Mouse (Mus musculus) MEL (cell line): ENCODE results near the gene Nme6. TPM values are rescaled to one million over a fixed set of nuclear protein-coding genes. Genes with fewer than 3 reads are reported as not detected.
"Not testable (repeated sequence)": the region's sequence is repeated elsewhere in the genome, so short reads cannot be mapped to it uniquely, and the experiment has no call there.

Experiments used
- DNase-seq: peaks from one replicate; pipeline ENCODE4 v3.0.0; 2011; ENCODE audit warnings: low read depth, low spot score
- H3K27ac ChIP-seq: 2 replicates; pipeline ENCODE4 v1.5.1; 2012; ENCODE audit warnings: low read depth, mild to moderate bottlenecking, control low read depth, low read length, moderate library complexity; ENCODE audit not compliant: control insufficient read depth
- H3K27me3 ChIP-seq, 2 experiments: fragments of 150-350 bp in 1 of 2; sonication (generic) in 1 of 2; 2 replicates each; pipeline ENCODE4 v1.6.1; 2012; ENCODE audit warnings: low read length in 2 of 2, mild to moderate bottlenecking in 2 of 2, improper control_type of control experiment in 1 of 2, moderate library complexity in 1 of 2; ENCODE audit not compliant: insufficient read depth in 2 of 2, control insufficient read depth in 1 of 2
- H3K36me3 ChIP-seq, 2 experiments: 2 replicates each; pipeline ENCODE4 v1.6.1; 2012 to 2014; ENCODE audit warnings: low read length in 2 of 2, improper control_type of control experiment in 1 of 2, inconsistent platforms in 1 of 2, mild to moderate bottlenecking in 1 of 2; ENCODE audit not compliant: insufficient read depth in 2 of 2, control insufficient read depth in 1 of 2
- H3K4me1 ChIP-seq, 2 experiments: fragments of 150-350 bp in 1 of 2; sonication (generic) in 1 of 2; 2 replicates each; pipeline ENCODE4 v1.6.1; 2012; ENCODE audit warnings: low read length in 2 of 2, improper control_type of control experiment in 1 of 2, mild to moderate bottlenecking in 1 of 2; ENCODE audit not compliant: insufficient read depth in 2 of 2, control insufficient read depth in 1 of 2
- H3K4me3 ChIP-seq, 2 experiments: fragments of 150-350 bp in 1 of 2; sonication (generic) in 1 of 2; 2 replicates each; pipeline ENCODE4 v1.5.1; 2012; ENCODE audit warnings: low read depth in 2 of 2, low read length in 2 of 2, mild to moderate bottlenecking in 2 of 2, moderate library complexity in 2 of 2, control low read depth in 1 of 2, improper control_type of control experiment in 1 of 2; ENCODE audit not compliant: control insufficient read depth in 1 of 2, insufficient read depth in 1 of 2
- H3K79me2 ChIP-seq: 2 replicates; pipeline ENCODE4 v1.6.1; 2012; ENCODE audit warnings: mild to moderate bottlenecking, low read length, moderate library complexity; ENCODE audit not compliant: control insufficient read depth, poor library complexity, insufficient read depth
- H3K9ac ChIP-seq: 2 replicates; pipeline ENCODE4 v1.6.1; 2012; ENCODE audit warnings: low read depth, mild to moderate bottlenecking, control low read depth, low read length, moderate library complexity; ENCODE audit not compliant: control insufficient read depth, poor library complexity, severe bottlenecking
- H3K9me3 ChIP-seq: fragments of 150-350 bp; sonication (generic); replicated peaks from 2 replicates; pipeline ENCODE4 v1.6.1; 2012; ENCODE audit warnings: mild to moderate bottlenecking, low read length, improper control_type of control experiment, moderate library complexity; ENCODE audit not compliant: insufficient read depth
- CHD2 ChIP-seq: IDR thresholded peaks from 2 replicates; pipeline ENCODE4 v1.6.1; 2011; ENCODE audit warnings: low read length, improper control_type of control experiment
- E2F4 ChIP-seq: IDR thresholded peaks from 2 replicates; pipeline ENCODE4 v1.6.1; 2011; ENCODE audit warnings: low read depth, low read length, improper control_type of control experiment, borderline replicate concordance
- ETS1 ChIP-seq: IDR thresholded peaks from 2 replicates; pipeline ENCODE4 v1.6.1; 2012; ENCODE audit warnings: low read depth, mild to moderate bottlenecking, inconsistent platforms, low read length, improper control_type of control experiment, moderate library complexity
- JUND ChIP-seq: IDR thresholded peaks from 2 replicates; pipeline ENCODE4 v1.6.1; 2011; ENCODE audit warnings: low read depth, mild to moderate bottlenecking, improper control_type of control experiment, low read length
- MEF2A ChIP-seq: IDR thresholded peaks from 2 replicates; pipeline ENCODE4 v1.6.1; 2014; ENCODE audit warnings: low read depth, mild to moderate bottlenecking, inconsistent platforms, low read length, improper control_type of control experiment; ENCODE audit not compliant: poor library complexity, insufficient replicate concordance, severe bottlenecking; ENCODE audit errors: extremely low read depth
- POLR2AphosphoS5 ChIP-seq: IDR thresholded peaks from 2 replicates; pipeline ENCODE4 v1.6.1; 2012; ENCODE audit warnings: low read depth, borderline replicate concordance, mild to moderate bottlenecking, inconsistent platforms, low read length, moderate library complexity, mixed read lengths
- RAD21 ChIP-seq: IDR thresholded peaks from 2 replicates; pipeline ENCODE4 v1.6.1; 2011; ENCODE audit warnings: mild to moderate bottlenecking, low read depth, low read length, improper control_type of control experiment
- RCOR1 ChIP-seq: IDR thresholded peaks from 2 replicates; pipeline ENCODE4 v1.6.1; 2012; ENCODE audit warnings: low read depth, mild to moderate bottlenecking, inconsistent platforms, low read length, improper control_type of control experiment
- SIN3A ChIP-seq: IDR thresholded peaks from 2 replicates; pipeline ENCODE4 v1.6.1; 2012; ENCODE audit warnings: low read length, improper control_type of control experiment, inconsistent platforms
- TCF12 ChIP-seq: IDR thresholded peaks from 2 replicates; pipeline ENCODE4 v1.6.1; 2014; ENCODE audit warnings: low read depth, mild to moderate bottlenecking, inconsistent platforms, low read length, improper control_type of control experiment, moderate library complexity
- UBTF ChIP-seq: IDR thresholded peaks from 2 replicates; pipeline ENCODE4 v1.6.1; 2012; ENCODE audit warnings: low read depth, mild to moderate bottlenecking, inconsistent platforms, low read length, improper control_type of control experiment, moderate library complexity, borderline replicate concordance; ENCODE audit not compliant: insufficient read depth
- USF2 ChIP-seq, 2 experiments: IDR thresholded peaks; 2 replicates each; pipeline ENCODE4 v1.6.1; 2011 to 2012; ENCODE audit warnings: improper control_type of control experiment in 2 of 2, low read length in 2 of 2, borderline replicate concordance in 1 of 2, inconsistent platforms in 1 of 2, low read depth in 1 of 2, mild to moderate bottlenecking in 1 of 2; ENCODE audit not compliant: insufficient read depth in 1 of 2
- ZKSCAN1 ChIP-seq: IDR thresholded peaks from 2 replicates; pipeline ENCODE4 v1.6.1; 2012; ENCODE audit warnings: low read depth, mild to moderate bottlenecking, inconsistent platforms, low read length, improper control_type of control experiment, moderate library complexity
- ZMIZ1 ChIP-seq: IDR thresholded peaks from 2 replicates; pipeline ENCODE4 v1.6.1; 2012; ENCODE audit warnings: low read depth, mild to moderate bottlenecking, inconsistent platforms, low read length, improper control_type of control experiment, moderate library complexity
- polyA plus RNA-seq, 2 experiments: library from polyadenylated mRNA; stranded (reverse) in 1 of 2; unstranded in 1 of 2; fragments of >175 nt in 1 of 2; fragments of >200 nt in 1 of 2; gene quantifications; 2 replicates each; pipeline versions ENCODE4 v1.2.1 to v1.2.4; 2012; ENCODE audit warnings: low replicate concordance in 2 of 2, low read depth in 1 of 2; ENCODE audit not compliant: insufficient read length in 2 of 2, insufficient read depth in 1 of 2, missing spikeins in 1 of 2
- total RNA-seq: library from RNA; depleted of rRNA; stranded (reverse); fragments of 300-350 nt; gene quantifications from 2 replicates; pipeline ENCODE4 v1.2.3, GENCODE M21; 2012

Nme6 gene
- total and polyA plus RNA-seq, 3 experiments: 84.1 to 98.2 TPM; not detected in 1

DNA sequence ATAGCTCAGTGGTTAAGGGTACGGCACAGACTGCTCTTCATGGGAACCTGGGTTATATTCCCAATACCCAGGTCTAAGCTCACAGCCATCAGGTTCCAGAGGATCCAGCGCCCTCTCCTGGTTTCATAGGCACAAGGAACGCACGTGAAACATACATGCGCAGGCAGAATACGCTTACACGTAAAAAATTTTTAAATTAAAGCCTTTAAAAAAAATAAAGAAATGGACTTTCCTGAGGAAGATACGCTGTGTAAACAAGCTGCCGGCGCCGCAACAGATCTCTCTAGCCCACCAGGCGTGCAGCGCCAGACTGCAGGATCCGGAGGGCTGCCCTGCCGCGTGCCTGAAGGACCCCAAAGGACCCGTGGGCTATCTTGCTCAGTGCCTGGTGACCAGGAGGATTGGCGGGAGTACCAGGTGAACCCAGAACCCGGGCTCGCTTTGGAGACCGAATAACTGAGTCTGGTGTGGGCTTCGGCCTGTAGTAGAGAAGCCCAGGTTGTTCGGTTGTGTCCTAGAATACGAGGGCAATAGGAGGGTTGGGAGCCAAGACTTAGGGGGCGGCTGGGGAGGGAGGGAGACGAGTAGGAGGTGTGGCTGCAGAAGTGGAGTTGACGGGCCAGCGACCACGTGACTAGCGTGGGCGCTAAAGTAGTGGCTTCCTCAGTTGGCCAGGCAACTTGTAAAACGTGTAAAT is at the start of gene Nme6 (continued):
- TF ChIP-seq POLR2AphosphoS5 (no peak), ZMIZ1 (no peak; the same call in 1 of the 2 replicates), ETS1 (no peak), TCF12 (peak; percentile 55; the same call in 1 of the 2 replicates)

DNA sequence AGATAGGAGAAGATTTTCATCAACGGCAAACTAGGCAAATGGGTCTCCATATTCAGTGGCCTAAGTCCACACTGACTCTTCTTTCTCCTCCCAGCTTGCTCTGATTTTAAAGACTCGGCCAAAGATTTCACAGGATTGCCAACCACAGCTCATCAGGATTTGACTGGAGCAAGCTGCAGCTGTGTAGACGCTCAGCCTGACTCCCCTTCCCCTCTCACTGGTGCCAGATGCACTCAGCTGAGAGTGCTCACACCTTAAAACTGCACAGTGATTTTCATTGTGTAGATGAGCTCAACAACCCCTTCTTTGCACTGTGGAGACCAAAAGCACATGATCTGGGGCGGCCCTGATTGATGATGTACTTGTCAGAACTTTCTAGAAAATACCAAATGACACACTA is 42.0 kb upstream of the Nme6 start, which contains the start of gene Fbxw27:
Gene Fbxw27, minus strand, starts transcription at position 101 of the 400 bp plus-strand sequence.
- not testable (repeated sequence) for DNase-seq, H3K4me1 ChIP-seq, H3K36me3 ChIP-seq, H3K27me3 ChIP-seq, H3K9ac ChIP-seq, H3K9me3 ChIP-seq, H3K4me3 ChIP-seq, H3K27ac ChIP-seq, H3K79me2 ChIP-seq

DNA sequence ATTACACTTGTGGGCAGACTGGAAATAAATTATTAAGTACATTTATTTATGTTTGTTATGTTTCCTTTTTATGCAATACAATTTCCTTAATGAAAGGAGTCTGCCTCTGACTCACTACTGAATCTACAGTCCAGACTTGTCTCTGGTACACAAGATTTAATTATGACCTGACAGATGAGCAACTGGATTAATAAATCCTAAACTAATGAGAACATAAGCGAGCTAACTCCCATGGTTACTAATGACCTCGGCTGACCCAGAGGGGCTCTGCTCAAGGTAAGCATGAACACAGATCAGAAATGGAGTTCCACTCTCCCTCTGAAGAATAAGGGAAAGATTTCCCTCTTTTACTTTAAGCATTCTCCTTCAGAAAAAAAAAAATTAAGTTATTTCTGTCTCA is 37.3 kb upstream of the Nme6 start:
- no peak for TF ChIP-seq ZKSCAN1
- no peak for TF ChIP-seq RAD21
- TF ChIP-seq CHD2: no peak
- no peak for TF ChIP-seq SIN3A
- TF ChIP-seq RCOR1: no peak
- no peak for TF ChIP-seq ZMIZ1
- Histone ChIP-seq H3K79me2 (no peaks in the 10 kb centered on the region), H3K9me3 (no peaks in the 10 kb centered on the region), H3K9ac (no peak overlapping the region), H3K4me3 (no peak overlapping the region), H3K4me1 (no peaks in the 10 kb centered on the region), H3K27ac (no peak overlapping the region), H3K27me3 (no peaks in the 10 kb centered on the region), H3K36me3 (no peaks in the 10 kb centered on the region)
- no peak for DNase-seq

DNA sequence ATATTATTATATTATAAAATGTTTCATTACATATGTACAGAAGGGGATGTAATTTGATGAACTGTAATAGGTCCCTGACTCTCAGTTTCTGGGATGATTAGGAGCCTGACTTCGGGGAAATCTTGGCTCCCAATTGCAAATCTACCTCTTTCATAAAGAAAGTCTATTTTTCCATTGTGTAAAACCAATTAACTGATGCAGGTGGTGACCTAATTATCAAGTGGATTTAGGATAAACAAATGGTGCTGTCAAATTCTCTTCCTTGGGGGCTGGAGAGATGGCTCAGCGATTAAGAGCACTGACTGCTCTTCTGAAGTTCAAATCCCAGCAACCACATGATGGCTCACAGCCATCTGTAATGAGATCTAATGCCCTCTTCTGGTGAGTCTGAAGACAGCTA is 36.7 kb upstream of the Nme6 start:
- H3K4me3 ChIP-seq: no peak overlapping the region
- H3K27ac ChIP-seq: no peak overlapping the region
- no peaks in the 10 kb centered on the region for H3K9me3 ChIP-seq
- no peaks in the 10 kb centered on the region for H3K79me2 ChIP-seq
- H3K9ac ChIP-seq: no peak overlapping the region
- H3K27me3 ChIP-seq: no peaks in the 10 kb centered on the region
- no peaks in the 10 kb centered on the region for H3K36me3 ChIP-seq
- no peak for TF ChIP-seq JUND
- no peak for TF ChIP-seq MEF2A
- TF ChIP-seq USF2 (IDR thresholded peaks at IDR 0.05; ENCODE audit: borderline replicate concordance in 1 of 2, insufficient read depth in 1 of 2, low read depth in 1 of 2, low read length in 2 of 2): no peak
- TF ChIP-seq RCOR1: no peak
- TF ChIP-seq E2F4: no peak
- no peak for TF ChIP-seq UBTF
- TF ChIP-seq ZKSCAN1: no peak
- H3K4me1 ChIP-seq: no peaks in the 10 kb centered on the region
- no peak for DNase-seq
